Mouse (Mus musculus): ENCODE results near the gene Rpia. TPM values are rescaled to one million over a fixed set of nuclear protein-coding genes. Genes with fewer than 3 reads are reported as not detected.

Rpia gene
- polyA plus RNA-seq, 1 experiment from 2014 or later, result 3.4 TPM

DNA sequence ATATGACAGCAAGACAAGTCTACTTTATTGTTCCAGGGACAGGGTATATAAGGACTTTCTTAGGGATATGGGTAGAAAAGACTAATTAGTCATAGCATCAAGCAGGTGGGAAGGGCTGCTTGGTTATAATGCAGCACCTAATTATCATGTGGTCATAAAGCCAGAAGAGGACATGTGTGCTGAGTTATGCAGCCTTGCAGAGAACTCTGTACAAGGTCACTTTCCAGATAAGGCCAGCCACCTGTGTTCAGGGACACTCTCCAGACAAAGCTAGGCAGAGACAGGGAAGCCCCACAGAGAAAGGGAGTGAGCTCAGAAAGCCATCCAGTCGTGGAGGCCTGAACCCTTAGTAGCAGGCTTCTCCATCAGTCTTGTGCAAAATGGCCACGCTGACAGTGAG, 29.5 kb upstream of the Rpia start:
- Histone ChIP-seq H3K27ac (replicated peaks) (no peak overlapping the region), H3K4me3 (replicated peaks) (no peak overlapping the region), H3K9me3 (replicated peaks) (no peaks in the 10 kb centered on the region), H3K9ac (replicated peaks) (no peak overlapping the region), H3K4me1 (peaks cover 6% of the 10 kb centered on the region), H3K4me2 (no peak overlapping the region), H3K27me3 (replicated peaks) (no peaks in the 10 kb centered on the region), H3K36me3 (no peaks in the 10 kb centered on the region)
- ATAC-seq (ENCODE audit: low FRiP score), result no peak
- 66% methylated on average over 2 of the region's 2 CpGs for whole genome bisulfite sequencing

DNA sequence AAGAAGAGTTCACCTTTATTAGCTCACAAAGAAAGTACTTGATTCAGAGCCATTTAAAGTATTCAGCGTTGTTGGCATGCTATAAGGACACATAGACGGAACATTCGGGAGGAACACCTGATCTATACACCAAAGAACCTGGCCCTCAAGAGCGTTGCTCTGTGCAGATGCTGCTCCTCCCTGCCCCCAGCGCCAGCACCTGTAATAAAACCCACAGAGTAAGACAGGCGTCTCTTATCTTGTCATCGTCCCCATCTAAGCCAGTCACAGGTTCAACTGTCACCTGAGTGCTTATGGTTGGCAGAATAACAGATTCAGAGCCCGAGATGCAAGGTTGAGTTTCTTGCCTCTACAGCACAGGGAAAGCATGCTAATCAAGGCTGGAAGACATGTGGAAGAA, 23.4 kb upstream of the Rpia start:
- no peak overlapping the region for H3K4me3 ChIP-seq (replicated peaks)

DNA sequence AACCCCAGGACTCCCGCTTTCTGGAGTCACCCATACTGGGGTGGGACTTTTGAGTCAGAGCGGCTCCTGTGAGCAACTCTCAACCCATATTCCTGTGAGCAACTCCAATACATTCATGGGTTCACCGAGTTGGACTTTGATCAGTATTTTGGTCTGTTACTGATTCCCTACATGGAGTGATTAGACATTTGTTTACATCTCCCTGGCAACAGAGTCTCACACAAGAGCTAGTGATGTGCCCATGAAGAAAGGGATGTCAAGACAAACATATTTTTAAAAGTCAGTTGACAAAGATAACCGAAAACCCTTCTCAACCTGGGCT, 22.6 kb upstream of the Rpia start:
- no peak overlapping the region for H3K4me3 ChIP-seq (replicated peaks)
- H3K36me3 ChIP-seq, result no peaks in the 10 kb centered on the region
- H3K9ac ChIP-seq (replicated peaks), result no peak overlapping the region
- 85% methylated on average over 4 of the region's 4 CpGs for WGBS
- no peak overlapping the region for H3K4me2 ChIP-seq
- ATAC-seq (ENCODE audit: low FRiP score), result no peak
- no peaks in the 10 kb centered on the region for H3K9me3 ChIP-seq (replicated peaks)
- H3K27ac ChIP-seq (replicated peaks), result no peak overlapping the region
- H3K27me3 ChIP-seq (replicated peaks), result no peaks in the 10 kb centered on the region
- no peaks in the 10 kb centered on the region for H3K4me1 ChIP-seq

More for the DNA sequence above, 23.4 kb upstream of the Rpia start:
- Histone ChIP-seq H3K4me2 (no peak overlapping the region), H3K4me1 (no peaks in the 10 kb centered on the region), H3K27ac (replicated peaks) (no peak overlapping the region), H3K9ac (replicated peaks) (no peak overlapping the region), H3K9me3 (replicated peaks) (no peaks in the 10 kb centered on the region), H3K27me3 (replicated peaks) (no peaks in the 10 kb centered on the region), H3K36me3 (no peaks in the 10 kb centered on the region)
- 79% methylated on average over 8 of the region's 8 CpGs for WGBS
- ATAC-seq (ENCODE audit: low FRiP score), result no peak

DNA sequence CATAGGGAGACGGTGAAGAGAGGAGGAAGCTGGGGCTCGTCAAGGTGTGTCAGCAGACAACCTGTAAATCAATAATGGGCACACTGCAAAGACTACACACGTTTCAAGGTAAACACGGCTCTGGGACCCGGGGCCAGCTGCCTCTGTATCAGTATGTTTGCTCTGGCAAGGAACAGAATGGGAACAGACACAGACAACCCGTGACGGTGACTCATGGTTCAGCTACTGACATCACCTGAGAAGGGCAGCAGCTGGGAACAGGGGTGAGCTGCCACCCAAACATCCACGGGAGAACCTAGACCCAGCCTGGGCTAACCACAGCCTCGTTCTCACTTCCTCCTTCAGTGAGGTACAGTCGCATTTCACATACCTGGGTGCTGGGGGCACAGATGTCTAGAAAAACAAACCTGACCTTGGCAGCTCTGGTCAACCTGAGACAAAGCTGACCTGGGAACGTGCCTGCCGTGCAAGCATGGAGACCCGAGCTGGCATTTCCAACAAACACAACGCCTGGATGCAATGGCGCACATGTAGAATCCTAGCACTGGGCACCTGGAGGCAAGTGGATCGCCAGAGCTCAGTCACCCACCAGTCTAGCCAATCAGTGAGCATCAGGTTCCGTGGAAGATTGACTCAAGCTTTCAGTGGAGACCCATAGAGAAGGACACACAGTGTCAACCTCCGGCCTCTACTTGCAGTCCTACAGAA, 22.0 kb upstream of the Rpia start:
- H3K4me2 ChIP-seq, result no peak overlapping the region
- no peaks in the 10 kb centered on the region for H3K4me1 ChIP-seq
- no peak for ATAC-seq (ENCODE audit: low FRiP score)
- WGBS, result 86% methylated on average over 18 of the region's 18 CpGs
- no peaks in the 10 kb centered on the region for H3K9me3 ChIP-seq (replicated peaks)
- no peak overlapping the region for H3K9ac ChIP-seq (replicated peaks)
- H3K4me3 ChIP-seq (replicated peaks), result no peak overlapping the region
- H3K36me3 ChIP-seq, result no peaks in the 10 kb centered on the region
- H3K27me3 ChIP-seq (replicated peaks), result no peaks in the 10 kb centered on the region
- no peak overlapping the region for H3K27ac ChIP-seq (replicated peaks)

DNA sequence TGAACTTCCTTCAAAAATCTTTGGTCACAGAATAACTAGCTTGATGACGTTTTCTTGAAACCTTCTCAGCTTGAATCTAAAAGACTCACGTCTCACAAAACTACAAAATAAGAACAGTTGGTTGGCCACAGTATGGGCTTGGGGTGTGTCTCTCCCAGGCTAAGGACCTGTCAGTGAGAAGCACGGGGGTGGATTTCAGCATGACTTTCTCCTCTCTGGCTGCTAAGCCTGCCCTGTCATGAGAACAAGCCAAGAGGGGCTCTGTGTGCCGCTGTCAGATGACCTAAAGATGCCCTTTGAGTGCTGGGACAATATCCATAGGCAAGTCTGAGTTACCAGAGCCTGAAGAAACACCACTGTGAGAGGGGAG, 20.5 kb upstream of the Rpia start:
- no peak for ATAC-seq (ENCODE audit: low FRiP score)
- WGBS, result 61% methylated on average over 4 of the region's 4 CpGs

DNA sequence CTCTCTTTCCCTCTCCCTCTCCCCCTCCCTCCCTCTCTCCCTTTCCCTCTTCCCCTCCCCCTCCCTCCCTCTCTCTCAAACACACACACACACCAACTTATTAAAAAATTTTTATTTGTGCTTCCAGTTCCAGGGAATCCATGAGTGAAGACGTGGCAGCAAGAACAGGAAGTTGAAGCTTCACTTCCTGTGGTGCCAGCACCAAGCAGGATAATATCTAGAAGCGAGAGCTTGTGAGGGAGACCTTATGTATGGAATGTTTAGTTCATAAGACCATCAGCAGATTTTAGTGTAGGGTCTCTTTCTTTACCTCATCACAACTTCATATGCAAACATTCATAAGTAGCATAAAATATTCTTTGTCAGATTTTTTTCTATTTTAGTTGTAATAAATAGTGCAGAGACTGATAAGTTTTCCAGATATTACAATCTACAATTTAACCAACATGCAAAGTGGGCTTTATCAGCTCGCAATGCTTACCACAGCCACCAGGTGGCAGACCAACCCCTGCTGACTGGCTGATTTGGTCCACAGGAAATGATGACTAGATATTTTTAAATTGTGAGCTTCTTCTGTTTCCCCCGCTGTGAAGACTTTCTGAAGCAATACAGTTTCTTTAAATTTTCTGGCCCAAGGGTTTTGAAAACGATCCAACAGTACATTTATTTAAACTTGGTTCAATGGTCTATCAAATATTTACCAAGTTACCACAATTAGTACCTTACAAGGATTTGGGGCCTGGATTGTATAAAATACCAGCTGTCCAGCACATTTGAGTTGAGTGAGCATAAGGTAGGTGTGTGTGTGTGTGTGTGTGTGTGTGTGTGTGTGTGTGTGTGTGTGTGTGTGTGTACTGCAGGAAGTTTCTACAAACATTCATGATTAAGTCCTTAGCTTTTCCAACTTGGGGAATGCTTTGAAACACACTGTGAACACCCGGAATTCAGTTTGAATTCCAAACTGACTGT, 19.8 kb upstream of the Rpia start:
- no peak overlapping the region for H3K4me3 ChIP-seq (replicated peaks)
- no peaks in the 10 kb centered on the region for H3K36me3 ChIP-seq
- ATAC-seq (ENCODE audit: low FRiP score), result no peak
- H3K27me3 ChIP-seq (replicated peaks), result no peaks in the 10 kb centered on the region
- no peaks in the 10 kb centered on the region for H3K4me1 ChIP-seq
- no peak overlapping the region for H3K9ac ChIP-seq (replicated peaks)
- no peak overlapping the region for H3K27ac ChIP-seq (replicated peaks)
- H3K4me2 ChIP-seq, result no peak overlapping the region
- 22% methylated on average over 6 of the region's 6 CpGs for WGBS
- H3K9me3 ChIP-seq (replicated peaks), result no peaks in the 10 kb centered on the region

More for the DNA sequence above, 20.5 kb upstream of the Rpia start:
- H3K27me3 ChIP-seq (replicated peaks), result no peaks in the 10 kb centered on the region
- no peak overlapping the region for H3K9ac ChIP-seq (replicated peaks)
- no peaks in the 10 kb centered on the region for H3K9me3 ChIP-seq (replicated peaks)
- H3K4me2 ChIP-seq, result no peak overlapping the region
- H3K4me1 ChIP-seq, result no peaks in the 10 kb centered on the region
- H3K36me3 ChIP-seq, result no peaks in the 10 kb centered on the region
- H3K4me3 ChIP-seq (replicated peaks), result no peak overlapping the region
- H3K27ac ChIP-seq (replicated peaks), result no peak overlapping the region

DNA sequence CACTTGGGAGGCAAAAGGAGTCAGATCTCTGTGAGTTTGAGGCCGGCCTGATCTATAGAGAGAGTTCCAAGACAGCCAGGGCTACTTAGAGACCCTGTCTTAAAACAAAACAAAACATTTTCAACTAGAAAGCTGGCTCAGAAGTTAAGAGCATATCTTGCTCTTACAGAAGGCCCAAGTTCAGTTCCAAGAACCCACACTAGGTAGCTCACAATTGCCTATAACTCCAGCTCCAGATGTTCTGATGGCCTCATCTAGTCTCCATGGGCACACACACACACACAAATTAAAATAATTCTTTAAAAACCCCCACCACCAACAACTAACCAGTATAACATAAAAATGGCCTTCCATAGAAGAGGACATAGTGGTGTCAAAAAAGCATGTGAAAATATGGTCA, 18.5 kb upstream of the Rpia start:
- Histone ChIP-seq H3K27ac (replicated peaks) (no peak overlapping the region), H3K36me3 (no peaks in the 10 kb centered on the region), H3K9me3 (replicated peaks) (no peaks in the 10 kb centered on the region), H3K27me3 (replicated peaks) (no peaks in the 10 kb centered on the region), H3K4me3 (replicated peaks) (no peak overlapping the region), H3K4me2 (no peak overlapping the region), H3K9ac (replicated peaks) (no peak overlapping the region), H3K4me1 (peaks cover 7% of the 10 kb centered on the region)
- ATAC-seq (ENCODE audit: low FRiP score), result no peak
- WGBS, result 82% methylated on average over 1 of the region's 1 CpGs

DNA sequence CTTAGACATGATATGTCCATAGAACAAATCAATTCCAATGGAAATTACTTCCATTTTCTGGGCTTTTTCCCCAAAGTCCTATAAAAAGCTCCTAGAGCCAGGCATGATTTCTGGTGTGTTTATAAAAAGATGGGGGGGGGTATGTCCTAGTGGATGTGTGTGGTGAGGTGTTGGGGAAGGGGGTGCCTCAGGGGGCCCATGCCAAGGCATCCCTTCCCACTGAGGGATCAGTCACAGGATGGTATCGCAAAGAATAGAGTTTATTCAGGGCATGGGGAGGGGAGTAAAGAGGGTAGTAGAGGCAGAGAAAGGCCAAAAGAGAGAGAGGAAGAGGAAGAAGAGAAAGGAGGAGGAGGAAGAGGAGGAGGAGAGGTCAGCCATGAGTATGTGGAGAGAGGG, 14.5 kb upstream of the Rpia start:
- no peak overlapping the region for H3K27ac ChIP-seq (replicated peaks)
- H3K4me2 ChIP-seq, result no peak overlapping the region
- H3K36me3 ChIP-seq, result no peaks in the 10 kb centered on the region
- H3K27me3 ChIP-seq (replicated peaks), result no peaks in the 10 kb centered on the region
- H3K4me1 ChIP-seq, result peaks cover 13% of the 10 kb centered on the region
- no peaks in the 10 kb centered on the region for H3K9me3 ChIP-seq (replicated peaks)
- 26% methylated on average over 1 of the region's 1 CpGs for WGBS
- H3K4me3 ChIP-seq (replicated peaks), result no peak overlapping the region
- ATAC-seq (ENCODE audit: low FRiP score), result no peak
- no peak overlapping the region for H3K9ac ChIP-seq (replicated peaks)

DNA sequence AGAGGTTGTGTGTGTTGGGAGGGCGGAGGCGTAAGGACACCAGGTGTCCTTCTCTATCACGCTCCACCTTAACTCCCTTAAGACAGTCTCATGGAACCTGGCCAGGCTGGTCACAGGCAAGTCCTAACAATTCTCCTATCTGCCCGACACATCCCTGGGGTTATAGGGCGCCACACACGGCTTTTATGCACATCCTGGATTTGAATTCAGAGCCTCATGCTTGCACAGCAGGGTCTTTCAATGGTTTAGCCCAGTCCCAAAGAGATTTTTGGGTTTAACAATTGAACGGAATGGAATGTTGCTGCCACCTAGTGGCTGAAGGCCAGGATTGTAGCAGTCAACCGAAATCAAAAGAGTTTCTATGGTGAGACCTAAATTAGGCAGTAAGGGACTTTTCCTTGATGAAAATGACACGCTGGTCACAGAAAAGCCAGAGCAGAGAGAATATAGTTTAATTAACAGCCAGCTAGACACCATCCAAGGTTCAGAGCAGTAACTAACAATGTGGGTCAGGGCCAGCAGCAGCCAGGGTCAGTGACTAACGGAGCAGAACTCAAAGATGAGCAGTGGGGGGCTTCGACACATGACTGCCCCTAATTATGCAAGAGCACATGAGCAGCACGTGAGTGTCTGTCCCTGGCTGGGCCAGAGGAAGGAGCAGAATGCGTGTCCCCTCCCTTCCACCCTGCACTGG, 13.9 kb upstream of the Rpia start:
- Histone ChIP-seq H3K4me1 (peaks cover 13% of the 10 kb centered on the region), H3K9ac (replicated peaks) (no peak overlapping the region), H3K4me2 (peak overlapping the region; percentile 51), H3K27me3 (replicated peaks) (no peaks in the 10 kb centered on the region), H3K4me3 (replicated peaks) (peak overlapping the region; percentile 15; the same call in 1 of the 2 replicates), H3K27ac (replicated peaks) (no peak overlapping the region; the same call in 1 of the 2 replicates), H3K9me3 (replicated peaks) (no peaks in the 10 kb centered on the region), H3K36me3 (no peaks in the 10 kb centered on the region)
- ATAC-seq (ENCODE audit: low FRiP score), result peak; percentile 66
- WGBS, result 11% methylated on average over 13 of the region's 13 CpGs

DNA sequence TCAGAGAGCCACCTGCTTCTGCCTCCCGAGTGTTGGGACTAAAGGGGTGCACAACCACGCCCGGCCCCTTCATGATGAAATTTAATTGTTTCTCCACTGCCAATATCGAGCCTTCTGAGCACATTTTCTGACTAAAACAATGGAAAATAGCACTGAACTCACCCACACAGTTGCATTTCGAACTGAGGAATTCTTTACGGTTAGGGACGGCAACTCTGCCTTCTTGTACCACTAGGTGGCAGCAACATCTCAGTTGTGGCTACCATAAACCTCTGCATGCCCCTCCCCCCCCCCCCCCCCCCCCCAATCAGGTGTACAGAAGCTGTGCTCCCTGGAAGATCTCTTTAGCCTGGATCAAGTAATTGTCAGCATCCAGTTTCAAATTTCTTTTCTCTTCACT, 13.2 kb upstream of the Rpia start:
- H3K4me1 ChIP-seq, result peaks cover 13% of the 10 kb centered on the region
- 15% methylated on average over 7 of the region's 7 CpGs for WGBS

DNA sequence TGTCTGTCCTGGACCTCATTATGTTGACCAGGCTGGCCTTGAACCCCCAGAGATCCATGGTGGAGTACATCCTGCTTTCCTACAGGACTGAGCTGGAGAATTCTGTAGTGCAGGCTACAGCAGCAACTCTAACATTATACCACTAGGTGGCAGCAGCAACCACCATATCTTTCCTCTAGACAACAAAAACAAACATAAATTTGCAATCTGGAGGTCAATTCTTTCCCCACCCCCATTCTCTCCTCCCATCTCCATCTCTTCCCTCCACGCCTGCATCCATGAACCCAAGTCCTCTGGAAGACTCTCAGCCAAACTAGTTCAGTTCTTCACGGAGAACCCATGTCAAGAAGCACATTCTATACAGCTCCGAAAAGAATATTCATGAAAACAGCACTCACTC, 12.6 kb upstream of the Rpia start:
- ATAC-seq (ENCODE audit: low FRiP score), result peak; percentile 25; the same call in 1 of the 2 replicates
- no peak overlapping the region for H3K27ac ChIP-seq (replicated peaks)
- H3K4me1 ChIP-seq, result peaks cover 13% of the 10 kb centered on the region
- H3K4me2 ChIP-seq, result peak overlapping the region; percentile 51
- no peaks in the 10 kb centered on the region for H3K27me3 ChIP-seq (replicated peaks)
- WGBS, result 31% methylated on average over 3 of the region's 3 CpGs
- H3K9me3 ChIP-seq (replicated peaks), result no peaks in the 10 kb centered on the region
- H3K36me3 ChIP-seq, result no peaks in the 10 kb centered on the region
- H3K9ac ChIP-seq (replicated peaks), result no peak overlapping the region
- H3K4me3 ChIP-seq (replicated peaks), result no peak overlapping the region

More for the DNA sequence above, 13.2 kb upstream of the Rpia start:
- no peaks in the 10 kb centered on the region for H3K36me3 ChIP-seq
- ATAC-seq (ENCODE audit: low FRiP score), result peak; percentile 84
- H3K4me2 ChIP-seq, result peak overlapping the region; percentile 51
- no peak overlapping the region for H3K9ac ChIP-seq (replicated peaks)
- H3K4me3 ChIP-seq (replicated peaks), result 0 out of 2 replicates have a peak overlapping the region, but pooled peaks have one; percentile 10
- H3K9me3 ChIP-seq (replicated peaks), result no peaks in the 10 kb centered on the region
- H3K27me3 ChIP-seq (replicated peaks), result no peaks in the 10 kb centered on the region
- H3K27ac ChIP-seq (replicated peaks), result no peak overlapping the region; the same call in 1 of the 2 replicates
